Mouse (Mus musculus) adrenal gland, postnatal 25 days (tissue): Measurements from ENCODE around the gene Tor1aip1. TPM values are rescaled to one million over a fixed set of nuclear protein-coding genes. Genes with fewer than 3 reads are reported as not detected.

ENCODE experiments used
- total RNA-seq: library from RNA; stranded (reverse); gene quantifications from 2 replicates; pipeline ENCODE4 v1.2.3, GENCODE M21; 2021

Tor1aip1 gene
- total RNA-seq, 1 experiment from 2014 or later = 116 TPM

Other genes with a start within 250 kb of the Tor1aip1 start
- gene Qsox1, start 223.6 kb downstream of the Tor1aip1 start, total RNA-seq = 48.4 and 48.8 TPM in 2 replicates
- gene Cep350, start 63.2 kb downstream of the Tor1aip1 start, total RNA-seq = 32.1 and 36.2 TPM in 2 replicates
- gene Tor1aip2, start 1.1 kb downstream of the Tor1aip1 start, total RNA-seq = 144 and 148 TPM in 2 replicates
- gene Fam163a, start 168.5 kb upstream of the Tor1aip1 start, total RNA-seq = 7.6 and 14.1 TPM in 2 replicates